Mouse (Mus musculus): ENCODE results near the gene Vmn2r108.
"Not testable (repeated sequence)": the region's sequence is repeated elsewhere in the genome, so short reads cannot be mapped to it uniquely, and the experiment has no call there.

Vmn2r108 gene

DNA sequence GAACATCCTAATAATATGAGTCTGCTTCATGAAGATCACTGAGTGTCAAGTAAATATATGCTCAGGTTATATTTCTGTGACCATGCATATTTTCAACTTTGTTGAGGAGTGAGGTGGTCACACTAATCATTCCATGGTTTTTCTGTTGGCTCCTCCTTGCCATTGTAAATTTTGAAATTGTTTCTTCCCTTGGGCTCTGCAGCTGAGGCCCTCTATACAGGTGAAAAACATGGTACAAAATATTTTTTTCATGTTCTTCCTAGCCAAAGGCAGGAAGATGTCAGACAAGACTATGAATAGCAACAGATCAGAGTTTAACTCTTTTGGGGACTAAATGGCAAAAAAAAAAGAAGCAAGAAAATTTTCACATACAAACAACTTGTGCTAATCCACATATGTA, at the start of gene Vmn2r108:
Gene Vmn2r108 (minus strand): TSS at position 101 of the 400 bp plus-strand sequence.
- no peak for DNase-seq (ENCODE audit: extremely low spot score, low spot score)

DNA sequence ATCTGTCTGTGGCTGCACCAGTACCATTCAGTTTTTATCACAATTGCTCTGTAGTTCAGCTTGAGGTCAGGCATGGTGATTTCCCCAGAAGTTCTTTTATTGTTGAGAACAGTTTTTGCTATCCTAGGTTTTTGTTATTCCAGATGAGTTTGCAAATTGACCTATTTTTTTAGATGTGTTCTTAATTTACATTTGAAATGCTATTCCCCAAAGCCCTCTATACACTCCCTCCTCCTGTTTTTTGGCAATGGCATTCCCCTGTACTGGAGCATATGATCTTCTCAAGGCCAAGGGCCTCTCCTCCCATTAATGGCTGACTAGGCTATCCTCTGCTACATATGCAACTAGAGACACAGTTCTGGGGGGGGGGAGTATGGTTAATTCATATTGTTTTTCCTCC, 27.1 kb upstream of the Vmn2r108 start:
- not testable (repeated sequence) for DNase-seq (ENCODE audit: extremely low spot score, low spot score)

DNA sequence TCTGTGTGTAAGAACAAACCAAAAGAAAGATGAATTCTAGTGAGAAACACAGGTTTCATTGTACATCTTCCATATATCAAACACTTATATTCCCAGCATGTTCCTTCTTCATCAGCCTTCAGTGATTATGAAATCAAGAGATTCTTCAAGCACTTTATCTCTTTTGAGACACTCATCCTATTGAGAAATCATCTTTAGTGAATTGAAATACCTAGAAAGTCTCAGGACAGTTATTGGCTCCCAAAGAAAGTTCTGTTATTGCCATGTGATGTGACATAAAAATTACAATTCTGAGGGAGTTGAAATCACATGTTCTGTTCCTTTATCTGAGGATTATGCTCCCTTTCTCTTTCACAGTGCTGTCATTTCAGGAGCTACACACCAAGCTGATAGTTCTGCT, 16.7 kb upstream of the Vmn2r108 start, which contains the start of gene Vmn1r225:
Gene Vmn1r225 (plus strand): TSS at position 301 of the 400 bp plus-strand sequence.
- DNase-seq (ENCODE audit: extremely low spot score, low spot score): no peak

DNA sequence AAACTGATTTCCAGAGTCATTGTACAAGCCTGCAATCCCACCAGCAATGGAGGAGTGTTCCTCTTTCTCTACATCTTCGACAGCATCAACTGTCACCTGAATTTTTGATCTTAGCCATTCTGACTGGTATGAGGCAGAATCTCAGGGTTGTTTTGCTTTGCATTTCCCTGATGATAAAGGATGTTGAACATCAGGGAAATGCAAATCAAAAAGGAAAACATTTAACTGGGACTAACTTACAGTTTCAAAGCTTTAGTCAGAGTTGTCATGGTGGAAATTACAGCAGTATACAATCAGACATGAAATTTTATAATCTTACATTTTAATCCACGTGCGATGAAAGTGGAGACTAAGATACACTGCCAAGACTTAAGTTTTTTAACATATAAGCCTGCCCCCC, 7.8 kb downstream of the Vmn2r108 start:
- no peak for DNase-seq (ENCODE audit: extremely low spot score, low spot score)

DNA sequence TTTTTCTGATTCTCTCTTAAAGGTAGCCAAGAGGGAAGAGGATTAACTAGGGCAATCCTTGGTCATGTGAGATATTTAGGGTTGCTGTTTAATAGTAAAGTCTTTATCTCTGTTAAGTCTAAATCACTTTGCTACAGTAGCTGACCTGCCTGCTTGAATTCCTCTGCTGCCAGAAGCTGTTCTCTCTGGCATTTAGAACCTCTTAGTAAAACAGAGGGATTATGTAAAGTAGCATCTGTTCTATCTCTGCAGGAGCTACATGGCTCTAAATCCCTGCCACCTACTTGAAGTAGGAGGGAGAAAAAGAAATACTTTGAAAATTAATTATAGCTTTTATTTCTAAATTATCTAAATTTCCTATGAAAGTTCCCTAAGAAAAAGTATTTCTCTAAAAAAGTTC, 41.9 kb downstream of the Vmn2r108 start:
- no peak for DNase-seq (ENCODE audit: extremely low spot score, low spot score)

DNA sequence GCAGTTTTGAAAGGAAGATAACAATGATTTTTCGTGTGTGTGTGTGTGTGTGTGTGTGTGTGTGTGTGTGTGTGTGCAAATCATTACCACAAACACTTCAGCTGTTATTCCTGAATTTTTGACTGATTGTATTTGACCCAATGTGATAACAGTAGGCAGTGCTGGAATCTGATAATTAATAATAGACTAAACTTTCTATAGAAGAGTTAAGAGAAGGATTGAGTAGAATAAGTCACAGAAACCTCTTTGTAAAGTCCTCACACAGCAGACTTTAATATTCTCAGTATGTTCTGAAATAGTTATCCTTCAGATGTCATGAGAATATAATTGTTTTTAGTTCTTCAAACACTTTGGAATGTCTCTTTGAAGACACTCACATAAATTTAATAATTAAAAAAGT, 67.3 kb downstream of the Vmn2r108 start, which contains the start of gene Vmn1r224:
Gene Vmn1r224 (plus strand): TSS at position 301 of the 400 bp plus-strand sequence.
- no peak for DNase-seq (ENCODE audit: extremely low spot score, low spot score)
